Mouse (Mus musculus): ENCODE data around the gene Abat.

Abat gene

GRCm38 (mm10) chr16:8513236-8513906 is at the start of gene Abat:
Abat (plus strand) TSS chr16:8513429.
- DNase-seq (ENCODE audit: low read depth, low spot score): peak; percentile 90

GRCm38 (mm10) chr16:8470132-8470531 is 43.1 kb upstream of the Abat start:
- no peak for DNase-seq (ENCODE audit: low read depth, low spot score)

GRCm38 (mm10) chr16:8470603-8471481 is 42.4 kb upstream of the Abat start, which contains the start of gene Mettl22:
Mettl22 (plus strand) TSS chr16:8470788.
- DNase-seq (ENCODE audit: low read depth, low spot score): peak; percentile 94

GRCm38 (mm10) chr16:8487396-8488005 is 25.7 kb upstream of the Abat start:
- DNase-seq (ENCODE audit: low read depth, low spot score): no peak

- DNase-seq (ENCODE audit: low read depth, low spot score): no peak
These were observed 23.9 kb upstream of the Abat start for GRCm38 (mm10) chr16:8489340-8489739.

GRCm38 (mm10) chr16:8491743-8492490 is 21.3 kb upstream of the Abat start:
- peak; percentile 27 for DNase-seq (ENCODE audit: low read depth, low spot score)

GRCm38 (mm10) chr16:8494268-8494667 is 19.0 kb upstream of the Abat start:
- DNase-seq (ENCODE audit: low read depth, low spot score): peak; percentile 72

- DNase-seq (ENCODE audit: low read depth, low spot score): no peak
These were observed 16.3 kb upstream of the Abat start for GRCm38 (mm10) chr16:8496967-8497366.

- peak; percentile 18 for DNase-seq (ENCODE audit: low read depth, low spot score)
These were observed 9.0 kb upstream of the Abat start for GRCm38 (mm10) chr16:8504271-8504670.

- no peak for DNase-seq (ENCODE audit: low read depth, low spot score)
These were observed 3.3 kb upstream of the Abat start for GRCm38 (mm10) chr16:8509894-8510293.

GRCm38 (mm10) chr16:8512830-8513229 is 399 bp upstream of the Abat start:
- no peak for DNase-seq (ENCODE audit: low read depth, low spot score)

GRCm38 (mm10) chr16:8514180-8514579 is 951 bp downstream of the Abat start:
- no peak for DNase-seq (ENCODE audit: low read depth, low spot score)

- no peak for DNase-seq (ENCODE audit: low read depth, low spot score)
These were observed 7.3 kb downstream of the Abat start for GRCm38 (mm10) chr16:8520525-8520924.

GRCm38 (mm10) chr16:8521322-8521721 is 8.1 kb downstream of the Abat start:
- DNase-seq (ENCODE audit: low read depth, low spot score): no peak

- DNase-seq (ENCODE audit: low read depth, low spot score): peak; percentile 66
These were observed 10.4 kb downstream of the Abat start for GRCm38 (mm10) chr16:8523480-8524144.

GRCm38 (mm10) chr16:8524163-8524847 is 11.1 kb downstream of the Abat start:
- peak; percentile 11 for DNase-seq (ENCODE audit: low read depth, low spot score)

- no peak for DNase-seq (ENCODE audit: low read depth, low spot score)
These were observed 12.1 kb downstream of the Abat start for GRCm38 (mm10) chr16:8525293-8525692.

GRCm38 (mm10) chr16:8525877-8526276 is 12.6 kb downstream of the Abat start:
- no peak for DNase-seq (ENCODE audit: low read depth, low spot score)

- no peak for DNase-seq (ENCODE audit: low read depth, low spot score)
These were observed 16.2 kb downstream of the Abat start for GRCm38 (mm10) chr16:8529389-8529788.

GRCm38 (mm10) chr16:8530018-8530417 is 16.8 kb downstream of the Abat start:
- DNase-seq (ENCODE audit: low read depth, low spot score): no peak

All from forelimb bud, embryonic 11.5 days (tissue).